Mouse (Mus musculus): ENCODE measurements around the gene Resp18.

- no peak for TF ChIP-seq CTCF (IDR thresholded peaks at IDR 0.05; ENCODE audit: control insufficient read depth, insufficient read depth, low read length)
- no peak for TF ChIP-seq POLR2A (IDR thresholded peaks at IDR 0.05; ENCODE audit: borderline replicate concordance, control insufficient read depth, low read depth, low read length)
These were observed 14.5 kb upstream of the Resp18 start for GRCm38 (mm10) chr1:75292476-75293330.

All from bone marrow, adult 2 months (tissue).